Mouse (Mus musculus) testis, adult 2 months (tissue): ENCODE results near the gene Kcnh3. TPM values are rescaled to one million over a fixed set of nuclear protein-coding genes. Genes with fewer than 3 reads are reported as not detected.
A peak's percentile ranks its signal among the peaks of the same experiment; 100 is the strongest.

Source experiments
- H3K27ac ChIP-seq: fragments of 200-500 bp; 2 replicates; pipeline ENCODE4 v1.5.1; 2012; ENCODE audit warnings: low read depth, low read length; ENCODE audit not compliant: control insufficient read depth, insufficient read depth
- H3K27me3 ChIP-seq: fragments of 200-500 bp; 2 replicates; pipeline ENCODE4 v1.6.1; 2012; ENCODE audit warnings: mild to moderate bottlenecking, low read length, moderate library complexity; ENCODE audit not compliant: control insufficient read depth, insufficient read depth
- H3K36me3 ChIP-seq: fragments of 200-500 bp; 2 replicates; pipeline ENCODE4 v1.6.1; 2012; ENCODE audit warnings: mild to moderate bottlenecking, low read length; ENCODE audit not compliant: control insufficient read depth, insufficient read depth
- H3K4me1 ChIP-seq: fragments of 200-500 bp; 2 replicates; pipeline ENCODE4 v1.6.1; 2012; ENCODE audit warnings: low read length; ENCODE audit not compliant: control insufficient read depth, insufficient read depth
- H3K4me3 ChIP-seq: fragments of 200-500 bp; 2 replicates; pipeline ENCODE4 v1.5.1; 2012; ENCODE audit warnings: low read depth, mild to moderate bottlenecking, low read length, moderate library complexity, mixed read lengths; ENCODE audit not compliant: control insufficient read depth
- CTCF ChIP-seq: fragments of 200-500 bp; IDR thresholded peaks from 2 replicates; pipeline ENCODE4 v1.5.1; 2012; ENCODE audit warnings: low read depth, mild to moderate bottlenecking, inconsistent platforms, low read length, moderate library complexity; ENCODE audit not compliant: control insufficient read depth, insufficient read depth, insufficient replicate concordance
- POLR2A ChIP-seq: fragments of 200-500 bp; IDR thresholded peaks from 2 replicates; pipeline ENCODE4 v1.6.1; 2012; ENCODE audit warnings: low read depth, mild to moderate bottlenecking, inconsistent platforms, low read length, moderate library complexity; ENCODE audit not compliant: control insufficient read depth
- polyA plus RNA-seq: library from polyadenylated mRNA; depleted of rRNA; stranded (reverse); fragments of >200 nt; gene quantifications from 2 replicates; pipeline ENCODE4 v1.2.3, GENCODE M21; 2012

Kcnh3 gene
- polyA plus RNA-seq, 1 experiment, result 0.89 TPM

GRCm38 (mm10) chr15:99225081-99225810, 585 bp downstream of the Kcnh3 start:
- H3K4me1 ChIP-seq, result peaks cover 19% of the 10 kb centered on the region
- TF ChIP-seq CTCF (no peak), POLR2A (no peak)
- no peak overlapping the region for H3K27ac ChIP-seq

GRCm38 (mm10) chr15:99226090-99226489, 1.4 kb downstream of the Kcnh3 start:
- peaks cover 19% of the 10 kb centered on the region for H3K4me1 ChIP-seq
- no peak overlapping the region for H3K4me3 ChIP-seq
- TF ChIP-seq POLR2A (no peak), CTCF (no peak)
- H3K27me3 ChIP-seq, result no peaks in the 10 kb centered on the region; the same call in 1 of the 2 replicates
- H3K27ac ChIP-seq, result no peak overlapping the region
- no peaks in the 10 kb centered on the region for H3K36me3 ChIP-seq

More at GRCm38 (mm10) chr15:99225081-99225810, 585 bp downstream of the Kcnh3 start:
- Histone ChIP-seq H3K36me3 (no peaks in the 10 kb centered on the region), H3K27me3 (no peaks in the 10 kb centered on the region; the same call in 1 of the 2 replicates), H3K4me3 (peak overlapping the region; percentile 18; the same call in 1 of the 2 replicates)

- H3K4me1 ChIP-seq, result no peaks in the 10 kb centered on the region; the same call in 1 of the 2 replicates
- H3K36me3 ChIP-seq, result no peaks in the 10 kb centered on the region
- TF ChIP-seq CTCF, result no peak
- TF ChIP-seq POLR2A, result no peak
- no peak overlapping the region for H3K4me3 ChIP-seq
- no peaks in the 10 kb centered on the region for H3K27me3 ChIP-seq
- no peak overlapping the region for H3K27ac ChIP-seq
These were observed 7.3 kb downstream of the Kcnh3 start for GRCm38 (mm10) chr15:99231998-99232397.

- Histone ChIP-seq H3K4me3 (no peak overlapping the region), H3K27me3 (no peaks in the 10 kb centered on the region), H3K27ac (no peak overlapping the region), H3K4me1 (no peaks in the 10 kb centered on the region), H3K36me3 (no peaks in the 10 kb centered on the region)
- TF ChIP-seq CTCF (no peak), POLR2A (no peak)
These were observed 9.1 kb downstream of the Kcnh3 start for GRCm38 (mm10) chr15:99233719-99234118.

GRCm38 (mm10) chr15:99234326-99235010, 9.8 kb downstream of the Kcnh3 start:
- Histone ChIP-seq H3K27ac (no peak overlapping the region), H3K27me3 (no peaks in the 10 kb centered on the region), H3K36me3 (no peaks in the 10 kb centered on the region), H3K4me3 (no peak overlapping the region), H3K4me1 (no peaks in the 10 kb centered on the region)
- TF ChIP-seq POLR2A (no peak), CTCF (no peak)

GRCm38 (mm10) chr15:99238006-99238405, 13.3 kb downstream of the Kcnh3 start:
- no peaks in the 10 kb centered on the region for H3K36me3 ChIP-seq
- H3K27me3 ChIP-seq, result no peaks in the 10 kb centered on the region
- TF ChIP-seq CTCF (no peak), POLR2A (no peak)
- H3K4me1 ChIP-seq, result no peaks in the 10 kb centered on the region
- no peak overlapping the region for H3K27ac ChIP-seq
- H3K4me3 ChIP-seq, result no peak overlapping the region

GRCm38 (mm10) chr15:99240129-99240528, 15.5 kb downstream of the Kcnh3 start:
- H3K4me3 ChIP-seq, result no peak overlapping the region
- no peak for TF ChIP-seq CTCF
- TF ChIP-seq POLR2A, result no peak
- no peaks in the 10 kb centered on the region for H3K36me3 ChIP-seq
- H3K4me1 ChIP-seq, result no peaks in the 10 kb centered on the region
- H3K27me3 ChIP-seq, result no peaks in the 10 kb centered on the region
- H3K27ac ChIP-seq, result no peak overlapping the region
